Comparison of ENCODE assay signal across 9 mouse cellular contexts in genomic region chr6:86402681-86403607, GRCm38 (mm10). TPM values are rescaled to one million over a fixed set of nuclear protein-coding genes. Genes with fewer than 3 reads are reported as not detected.
DNase-seq lines count a peak whose midpoint lies in the region; ATAC-seq lines count a peak whose summit lies in the region.
"Had no signal": no experiment of that assay in that cellular context is flagged by ENCODE, and none has a peak within 500 bp of the region (broad histone marks: within the 10 kb centered on the region; RNA-seq: fewer than 3 reads in every experiment).

No protein-coding gene starts in this region.

- DNase-seq in kidney, postnatal 25 days = no peak
- peak; percentile 42 for DNase-seq in NIH3T3 (ENCODE audit: low read depth)
- no peak for DNase-seq in urinary bladder, adult 2 months (ENCODE audit: low spot score)
- DNase-seq in adrenal gland, postnatal 14 days = no peak

- peaks cover 6% of the 10 kb centered on the region; the same call in 1 of the 2 replicates for H3K36me3 ChIP-seq in kidney, embryonic 14.5 days (ENCODE audit: control insufficient read depth, insufficient read depth, low read length)
- H3K36me3 ChIP-seq in hindbrain, embryonic 12.5 days = peaks cover 4% of the 10 kb centered on the region; the same call in 1 of the 2 replicates
- 0 out of 2 replicates have a peak, but pooled peaks cover 3% of the 10 kb centered on the region for H3K36me3 ChIP-seq in midbrain, embryonic 12.5 days

- peak overlapping the region; percentile 86 for H3K4me3 ChIP-seq in kidney, embryonic 14.5 days (ENCODE audit: low read length)
- H3K4me3 ChIP-seq in hindbrain, embryonic 12.5 days = peak overlapping the region; percentile 84
- H3K4me3 ChIP-seq in midbrain, embryonic 12.5 days = peak overlapping the region; percentile 87

- WGBS in kidney, embryonic 14.5 days = 38% methylated on average over 12 of the region's 12 CpGs
- WGBS in hindbrain, embryonic 12.5 days = 41% methylated on average over 12 of the region's 12 CpGs
- WGBS in midbrain, embryonic 12.5 days = 40% methylated on average over 12 of the region's 12 CpGs

- no peaks in the 10 kb centered on the region for H3K4me1 ChIP-seq in kidney, embryonic 14.5 days (ENCODE audit: control insufficient read depth, insufficient read depth, low read length)
- H3K4me1 ChIP-seq in hindbrain, embryonic 12.5 days = peaks cover 12% of the 10 kb centered on the region
- H3K4me1 ChIP-seq in midbrain, embryonic 12.5 days = peaks cover 13% of the 10 kb centered on the region

- no peaks in the 10 kb centered on the region for H3K9me3 ChIP-seq in kidney, embryonic 14.5 days (ENCODE audit: control insufficient read depth, low read length)
- H3K9me3 ChIP-seq in hindbrain, embryonic 12.5 days (replicated peaks) = no peaks in the 10 kb centered on the region
- H3K9me3 ChIP-seq in midbrain, embryonic 12.5 days = no peaks in the 10 kb centered on the region

- H3K27ac ChIP-seq in kidney, embryonic 14.5 days (ENCODE audit: low read depth, low read length) = no peak overlapping the region
- no peak overlapping the region for H3K27ac ChIP-seq in hindbrain, embryonic 12.5 days
- H3K27ac ChIP-seq in midbrain, embryonic 12.5 days (replicated peaks) = no peak overlapping the region

- no peak for ATAC-seq in kidney, embryonic 14.5 days (ENCODE audit: low FRiP score, low TSS enrichment)
- no peak for ATAC-seq in hindbrain, embryonic 12.5 days (ENCODE audit: low FRiP score)
- ATAC-seq in midbrain, embryonic 12.5 days (ENCODE audit: low FRiP score, low read depth) = no peak
- ATAC-seq in megakaryocyte progenitor cell, adult 5-6 weeks (replicated peaks; ENCODE audit: poor library complexity) = no peak

- H3K27me3 ChIP-seq in kidney, embryonic 14.5 days (ENCODE audit: control insufficient read depth, insufficient read depth, low read length) = no peaks in the 10 kb centered on the region
- no peaks in the 10 kb centered on the region for H3K27me3 ChIP-seq in hindbrain, embryonic 12.5 days
- 0 out of 2 replicates have a peak, but pooled peaks cover 4% of the 10 kb centered on the region for H3K27me3 ChIP-seq in midbrain, embryonic 12.5 days

- H3K9ac ChIP-seq in kidney, embryonic 14.5 days (ENCODE audit: low read depth, low read length) = no peak overlapping the region
- no peak overlapping the region for H3K9ac ChIP-seq in hindbrain, embryonic 12.5 days
- 0 out of 2 replicates have a peak overlapping the region, but pooled peaks have one; percentile 20 for H3K9ac ChIP-seq in midbrain, embryonic 12.5 days (replicated peaks)

- H3K4me2 ChIP-seq in kidney, embryonic 14.5 days (replicated peaks; ENCODE audit: low read depth, low read length) = peak overlapping the region; percentile 58
- peak overlapping the region; percentile 74 for H3K4me2 ChIP-seq in hindbrain, embryonic 12.5 days (replicated peaks)
- H3K4me2 ChIP-seq in midbrain, embryonic 12.5 days (replicated peaks) = peak overlapping the region; percentile 74

RNA-seq across cellular contexts. Expression of gene Tia1, which starts 1.1 kb away (rescaled TPM):
- polyA plus RNA-seq in kidney, embryonic 14.5 days (2014; fragmentation: Nextera tagmentation; extraction: Ambion mirVana) = 187 and 236 TPM in 2 replicates
- 349 and 355 TPM in 2 replicates for polyA plus RNA-seq in hindbrain, embryonic 12.5 days (2016; fragmentation: Nextera tagmentation; extraction: Ambion mirVana)
- polyA plus RNA-seq in midbrain, embryonic 12.5 days (2016; fragmentation: Nextera tagmentation; extraction: Ambion mirVana) = 356 and 362 TPM in 2 replicates
- polyA plus RNA-seq in urinary bladder, adult 2 months (2012; rRNA removed) = 55.8 and 74.2 TPM in 2 replicates
- 48.8 and 69.5 TPM in 2 replicates for total RNA-seq in adrenal gland, postnatal 14 days (2021)
- 67.3 and 125 TPM in 2 replicates for total RNA-seq in megakaryocyte progenitor cell, adult 5-6 weeks (2015)
- total RNA-seq in megakaryocyte progenitor cell, adult 5-6 weeks (2017) = 75.5 and 98.4 TPM in 2 replicates

RNA-seq across cellular contexts. Expression of gene Pcyox1, which starts 6.0 kb away (rescaled TPM):
- 40.9 and 96.4 TPM in 2 replicates for polyA plus RNA-seq in kidney, embryonic 14.5 days (2014; fragmentation: Nextera tagmentation; extraction: Ambion mirVana)
- polyA plus RNA-seq in hindbrain, embryonic 12.5 days (2016; fragmentation: Nextera tagmentation; extraction: Ambion mirVana) = 123 and 125 TPM in 2 replicates
- 128 and 129 TPM in 2 replicates for polyA plus RNA-seq in midbrain, embryonic 12.5 days (2016; fragmentation: Nextera tagmentation; extraction: Ambion mirVana)
- 91.2 and 102 TPM in 2 replicates for polyA plus RNA-seq in urinary bladder, adult 2 months (2012; rRNA removed)
- 145 and 151 TPM in 2 replicates for total RNA-seq in adrenal gland, postnatal 14 days (2021)
- 33.1 and 40.5 TPM in 2 replicates for total RNA-seq in megakaryocyte progenitor cell, adult 5-6 weeks (2015)
- total RNA-seq in megakaryocyte progenitor cell, adult 5-6 weeks (2017) = 65.6 and 88.1 TPM in 2 replicates

RNA-seq across cellular contexts. Expression of gene Gm44790, which starts 23.5 kb away (rescaled TPM):
- polyA plus RNA-seq in kidney, embryonic 14.5 days (2014; fragmentation: Nextera tagmentation; extraction: Ambion mirVana) = not detected in 2 replicates
- polyA plus RNA-seq in hindbrain, embryonic 12.5 days (2016; fragmentation: Nextera tagmentation; extraction: Ambion mirVana) = not detected in 2 replicates
- 0.68 and 0.81 TPM in 2 replicates for polyA plus RNA-seq in midbrain, embryonic 12.5 days (2016; fragmentation: Nextera tagmentation; extraction: Ambion mirVana)
- 0.28 and 1.0 TPM in 2 replicates for polyA plus RNA-seq in urinary bladder, adult 2 months (2012; rRNA removed)
- 0.78 TPM in 1 of 2 replicates, not detected in the other for total RNA-seq in adrenal gland, postnatal 14 days (2021)
- not detected in 2 replicates for total RNA-seq in megakaryocyte progenitor cell, adult 5-6 weeks (2015)
- total RNA-seq in megakaryocyte progenitor cell, adult 5-6 weeks (2017) = 1.8 TPM in 1 of 2 replicates, not detected in the other
- total RNA-seq: hematopoietic stem cell, adult 5-6 weeks had no signal

RNA-seq across cellular contexts. Expression of gene Snrpg, which starts 31.8 kb away (rescaled TPM):
- polyA plus RNA-seq in kidney, embryonic 14.5 days (2014; fragmentation: Nextera tagmentation; extraction: Ambion mirVana) = 814 and 1,116 TPM in 2 replicates
- 394 and 521 TPM in 2 replicates for polyA plus RNA-seq in hindbrain, embryonic 12.5 days (2016; fragmentation: Nextera tagmentation; extraction: Ambion mirVana)
- 580 and 612 TPM in 2 replicates for polyA plus RNA-seq in midbrain, embryonic 12.5 days (2016; fragmentation: Nextera tagmentation; extraction: Ambion mirVana)
- polyA plus RNA-seq in urinary bladder, adult 2 months (2012; rRNA removed) = 87.2 and 143 TPM in 2 replicates
- 248 and 268 TPM in 2 replicates for total RNA-seq in adrenal gland, postnatal 14 days (2021)
- total RNA-seq in megakaryocyte progenitor cell, adult 5-6 weeks (2015) = 520 and 538 TPM in 2 replicates
- total RNA-seq in megakaryocyte progenitor cell, adult 5-6 weeks (2017) = 60.0 and 69.9 TPM in 2 replicates

RNA-seq across cellular contexts. Expression of gene C87436, which starts 35.2 kb away (rescaled TPM):
- 23.3 and 23.5 TPM in 2 replicates for polyA plus RNA-seq in kidney, embryonic 14.5 days (2014; fragmentation: Nextera tagmentation; extraction: Ambion mirVana)
- polyA plus RNA-seq in hindbrain, embryonic 12.5 days (2016; fragmentation: Nextera tagmentation; extraction: Ambion mirVana) = 28.1 and 29.7 TPM in 2 replicates
- polyA plus RNA-seq in midbrain, embryonic 12.5 days (2016; fragmentation: Nextera tagmentation; extraction: Ambion mirVana) = 26.6 and 30.6 TPM in 2 replicates
- 24.6 and 28.2 TPM in 2 replicates for polyA plus RNA-seq in urinary bladder, adult 2 months (2012; rRNA removed)
- 15.6 and 16.4 TPM in 2 replicates for total RNA-seq in adrenal gland, postnatal 14 days (2021)
- 27.1 and 45.4 TPM in 2 replicates for total RNA-seq in megakaryocyte progenitor cell, adult 5-6 weeks (2015)
- total RNA-seq in megakaryocyte progenitor cell, adult 5-6 weeks (2017) = 25.6 and 45.9 TPM in 2 replicates
